Mouse (Mus musculus): Measurements from ENCODE around the gene P2rx1.

The P2rx1 gene

DNA sequence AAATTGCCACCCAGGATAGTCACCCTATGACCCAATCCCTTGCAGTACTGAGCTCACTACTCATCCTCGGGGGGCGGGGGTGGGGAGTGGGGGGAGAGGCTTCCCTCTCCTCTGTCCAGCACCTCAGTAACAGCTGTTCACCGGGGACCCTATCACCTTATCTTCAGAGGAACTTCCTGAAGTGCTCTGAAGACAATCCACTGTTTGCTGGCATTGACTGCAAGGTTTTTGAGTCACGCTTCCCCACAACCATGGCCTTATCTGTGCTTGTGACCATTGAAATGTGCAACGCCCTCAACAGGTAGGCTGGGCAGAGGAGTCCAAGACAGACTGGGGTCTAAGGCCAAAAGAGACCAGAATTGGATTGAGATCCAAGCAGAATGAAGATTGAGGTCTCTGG is 11.1 kb upstream of the P2rx1 start:
- DNase-seq (ENCODE audit: low read depth, low spot score), result no peak

DNA sequence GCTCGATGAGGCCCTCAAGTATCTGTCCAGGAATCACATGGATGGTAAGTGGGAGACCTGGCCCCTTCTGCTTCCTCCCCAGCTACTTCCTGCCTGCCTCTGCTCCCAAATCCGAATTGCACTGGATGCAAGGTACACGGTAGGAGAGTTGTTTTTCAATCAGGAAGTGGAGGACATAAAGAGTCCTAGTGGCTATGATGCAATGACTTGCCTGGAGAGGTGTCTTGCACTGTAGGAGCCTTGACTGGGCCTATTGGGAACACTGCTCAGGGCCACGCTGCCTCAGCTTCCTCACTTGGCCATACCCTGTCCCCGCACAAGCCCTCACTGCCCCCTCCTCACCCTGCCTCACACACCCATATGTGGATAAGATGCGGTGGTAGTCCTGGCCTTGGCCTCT is 9.9 kb upstream of the P2rx1 start:
- no peak for DNase-seq (ENCODE audit: low read depth, low spot score)

DNA sequence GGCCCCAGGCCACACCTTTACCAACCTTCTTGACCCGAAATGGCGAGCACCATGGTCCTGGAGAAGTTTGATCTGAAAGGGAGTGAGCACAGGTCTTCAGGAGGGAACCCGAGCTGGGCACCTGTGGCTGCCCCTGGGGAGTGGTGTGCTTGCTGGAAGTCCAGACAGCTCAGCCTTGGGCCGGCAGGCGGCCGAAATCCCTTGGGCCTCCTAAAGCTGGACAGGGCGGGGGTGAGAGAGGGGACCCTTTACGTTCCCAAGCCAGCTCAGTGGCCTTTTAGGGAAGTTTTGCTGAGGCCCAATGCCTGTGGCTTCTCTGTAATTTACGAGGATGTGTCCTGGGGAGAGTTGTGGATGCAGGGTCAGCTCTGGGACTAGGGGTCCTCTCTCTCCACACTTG is 8.2 kb upstream of the P2rx1 start:
- DNase-seq (ENCODE audit: low read depth, low spot score), result no peak

DNA sequence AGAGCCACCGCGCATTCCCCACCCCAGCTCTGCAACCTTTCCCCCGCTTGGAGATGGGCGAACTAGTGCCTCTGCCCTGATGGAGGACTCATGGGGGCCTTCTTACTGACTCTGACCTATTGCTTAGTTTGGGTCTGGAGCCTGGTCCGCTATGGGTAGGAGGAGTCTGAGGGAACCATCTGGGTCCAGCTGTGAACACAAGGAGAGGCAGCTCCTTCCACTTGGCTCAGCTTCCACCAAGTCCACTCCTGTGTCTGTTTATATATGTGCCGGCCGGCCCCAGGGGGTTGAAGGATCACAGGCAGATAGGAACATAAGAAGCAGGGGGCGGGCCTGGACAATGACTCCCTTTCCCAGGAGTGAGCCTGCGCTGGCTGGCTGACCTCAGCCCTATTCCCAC is 6.9 kb upstream of the P2rx1 start:
- no peak for DNase-seq (ENCODE audit: low read depth, low spot score)

DNA sequence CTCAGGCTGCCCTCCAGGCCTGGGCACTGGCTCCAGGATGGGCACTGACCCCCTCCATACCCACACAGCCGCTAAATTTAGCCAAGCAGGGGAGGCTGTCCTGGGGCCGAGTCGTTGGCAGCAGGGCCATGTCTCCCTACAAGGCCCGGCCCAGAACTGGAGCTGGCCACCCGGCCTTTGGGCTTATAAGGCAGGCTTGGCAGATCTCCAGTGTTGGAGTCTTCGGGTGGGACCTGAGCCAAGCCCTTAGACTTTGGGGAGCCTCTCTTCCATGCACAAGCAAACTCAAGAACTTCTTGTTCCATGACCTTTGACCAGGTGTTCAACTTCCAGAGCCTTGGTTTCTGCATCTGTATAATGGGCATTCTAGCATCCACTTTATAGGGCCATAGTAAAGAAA is 2.6 kb upstream of the P2rx1 start:
- no peak for DNase-seq (ENCODE audit: low read depth, low spot score)

DNA sequence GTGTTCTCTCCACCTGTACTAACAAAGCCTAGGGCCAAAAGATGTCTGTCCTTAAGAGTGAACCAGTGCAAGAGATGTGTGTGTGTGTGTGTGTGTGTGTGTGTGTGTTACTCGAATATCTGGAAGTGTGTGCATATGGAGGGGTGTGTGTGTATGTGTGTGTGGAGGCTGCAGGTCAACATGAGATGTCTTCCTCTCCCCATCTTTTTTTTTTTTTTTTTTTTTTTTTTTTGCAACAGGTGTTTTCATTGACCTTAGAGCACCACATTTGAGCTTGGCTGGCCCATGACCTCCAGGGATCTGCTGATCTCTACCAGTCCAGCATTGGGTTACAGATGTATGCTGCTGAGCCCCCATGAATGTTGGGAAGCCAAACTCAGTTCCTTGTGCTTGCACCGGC is 2.1 kb upstream of the P2rx1 start:
- no peak for DNase-seq (ENCODE audit: low read depth, low spot score)

DNA sequence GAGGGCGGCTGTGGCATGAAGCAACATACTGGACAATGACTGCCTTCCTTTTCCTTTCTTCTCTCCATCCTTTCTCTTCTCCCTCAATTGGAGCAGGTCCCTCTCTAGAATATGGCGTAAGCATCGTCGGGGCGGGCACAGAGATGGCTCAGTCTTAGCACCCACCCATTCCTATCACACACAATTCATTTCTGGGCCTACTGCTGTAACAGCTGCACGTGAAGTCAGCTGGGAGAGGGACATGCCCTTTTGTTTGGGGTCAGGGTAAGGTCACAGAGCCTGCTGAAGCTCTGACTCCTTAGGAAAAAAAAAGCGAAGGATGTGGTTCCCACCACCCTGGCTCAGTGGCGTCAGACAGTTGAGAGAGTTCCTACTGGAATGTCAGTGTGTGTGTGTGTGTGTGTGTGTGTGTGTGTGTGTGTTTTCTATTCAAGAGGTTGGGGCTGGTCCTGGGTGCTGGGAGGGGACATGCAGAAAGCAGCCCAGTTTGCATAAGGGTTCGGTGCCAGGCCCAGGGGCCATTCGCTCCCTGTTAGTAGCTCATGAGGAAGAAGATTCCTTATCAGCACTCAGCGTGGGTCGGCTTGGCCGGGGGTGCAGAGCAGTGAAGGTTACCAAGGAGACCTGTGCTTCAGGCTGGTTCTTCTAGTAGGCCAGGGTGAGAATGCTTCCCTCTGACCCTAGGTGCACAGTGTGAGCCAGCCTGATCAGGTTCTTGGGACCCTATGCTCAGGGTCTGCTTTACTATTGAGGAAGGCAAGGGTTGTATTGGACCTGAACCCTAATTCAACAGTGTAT is 1.2 kb upstream of the P2rx1 start:
- no peak for DNase-seq (ENCODE audit: low read depth, low spot score)

DNA sequence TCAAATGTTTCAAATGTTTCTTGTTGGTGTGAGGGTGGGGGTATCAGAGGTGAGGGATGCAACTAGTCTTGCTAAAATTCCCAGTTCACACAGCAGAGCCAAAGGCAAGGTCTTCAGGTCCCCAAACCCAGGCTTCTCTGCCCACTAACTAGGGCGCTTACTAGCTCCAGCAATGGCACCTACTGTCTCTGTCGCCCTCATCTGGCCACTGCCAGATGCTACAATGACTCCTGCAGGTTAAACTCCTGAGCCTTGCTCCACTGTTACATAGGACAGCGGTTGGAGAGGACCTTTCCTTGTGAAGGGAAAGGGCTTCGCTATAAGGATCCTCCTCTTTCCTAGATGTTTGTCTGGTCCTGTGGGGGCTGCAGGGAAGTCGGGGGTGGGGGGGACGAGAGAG is 2.1 kb downstream of the P2rx1 start:
- peak; percentile 62 for DNase-seq (ENCODE audit: low read depth, low spot score)

DNA sequence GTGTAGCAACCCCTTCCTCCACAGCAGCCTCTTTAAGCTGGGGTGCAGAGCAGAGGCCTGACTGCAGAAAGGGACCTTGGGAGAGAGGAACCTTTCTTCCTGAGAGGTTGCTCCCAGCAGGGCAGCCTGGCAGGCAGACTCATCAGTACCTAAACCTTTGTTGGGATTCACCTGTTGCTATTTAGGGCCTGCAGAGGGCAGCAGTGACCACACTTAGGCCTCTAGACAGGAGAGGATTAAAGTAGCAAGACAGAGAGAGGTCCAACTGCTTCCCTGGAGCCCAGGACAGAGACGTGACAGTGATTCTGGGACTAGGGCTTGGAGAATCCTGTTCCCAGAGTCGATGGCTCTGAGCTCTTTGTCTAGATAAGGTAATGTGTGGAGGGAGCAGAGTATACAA is 7.5 kb downstream of the P2rx1 start:
- peak; percentile 66 for DNase-seq (ENCODE audit: low read depth, low spot score)

DNA sequence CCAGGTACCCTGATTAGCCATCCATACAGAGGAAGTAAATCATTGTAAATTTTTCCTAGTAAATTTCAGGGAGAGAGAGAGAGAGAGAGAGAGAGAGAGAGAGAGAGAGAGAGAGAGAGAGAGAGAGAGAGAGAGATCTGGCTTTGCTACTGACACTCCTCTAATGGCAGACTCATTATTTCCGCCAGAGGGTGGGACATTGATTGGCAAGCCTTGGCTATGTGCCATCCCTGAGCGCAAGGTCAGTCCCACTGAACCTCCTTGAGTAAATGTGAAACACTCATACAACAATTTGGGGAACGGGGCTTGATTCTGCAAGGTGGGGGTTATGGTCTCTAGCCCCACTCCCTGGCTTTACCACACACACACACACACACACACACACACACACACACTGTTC is 8.2 kb downstream of the P2rx1 start:
- DNase-seq (ENCODE audit: low read depth, low spot score), result no peak

DNA sequence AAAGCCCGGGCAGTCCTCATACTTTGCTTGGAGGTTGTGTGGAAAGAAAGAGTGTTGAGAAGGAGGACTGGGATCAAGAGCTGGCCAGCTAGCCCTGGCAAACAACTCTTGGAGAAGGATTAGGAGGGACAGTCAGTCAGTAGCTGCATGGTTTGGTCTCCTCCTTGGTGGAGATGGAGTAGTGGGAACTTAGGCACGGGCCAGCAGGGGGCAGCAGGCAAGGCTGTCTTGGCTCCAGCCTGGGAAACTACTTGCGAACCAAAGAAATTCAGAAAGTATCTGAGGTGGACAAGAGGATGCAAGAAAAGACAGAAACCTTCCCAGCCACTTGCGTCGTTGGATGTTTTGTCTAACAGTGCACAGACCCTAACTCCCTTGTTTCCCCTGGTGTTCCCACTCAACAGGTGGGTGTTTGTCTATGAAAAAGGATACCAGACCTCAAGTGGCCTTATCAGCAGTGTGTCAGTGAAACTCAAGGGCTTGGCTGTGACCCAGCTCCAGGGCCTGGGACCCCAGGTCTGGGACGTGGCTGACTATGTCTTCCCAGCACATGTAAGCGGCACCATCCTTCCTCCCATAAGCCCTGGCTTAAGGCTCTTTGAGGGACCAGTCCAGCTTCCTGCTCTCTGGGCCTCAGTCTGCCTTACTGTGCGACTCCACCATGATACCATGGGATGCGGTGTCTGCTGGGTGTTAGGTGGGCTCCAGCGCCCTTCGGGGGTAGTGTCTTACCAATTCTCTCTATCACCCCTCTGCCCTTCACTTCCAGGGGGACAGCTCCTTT is 9.0 kb downstream of the P2rx1 start:
- no peak for DNase-seq (ENCODE audit: low read depth, low spot score)

DNA sequence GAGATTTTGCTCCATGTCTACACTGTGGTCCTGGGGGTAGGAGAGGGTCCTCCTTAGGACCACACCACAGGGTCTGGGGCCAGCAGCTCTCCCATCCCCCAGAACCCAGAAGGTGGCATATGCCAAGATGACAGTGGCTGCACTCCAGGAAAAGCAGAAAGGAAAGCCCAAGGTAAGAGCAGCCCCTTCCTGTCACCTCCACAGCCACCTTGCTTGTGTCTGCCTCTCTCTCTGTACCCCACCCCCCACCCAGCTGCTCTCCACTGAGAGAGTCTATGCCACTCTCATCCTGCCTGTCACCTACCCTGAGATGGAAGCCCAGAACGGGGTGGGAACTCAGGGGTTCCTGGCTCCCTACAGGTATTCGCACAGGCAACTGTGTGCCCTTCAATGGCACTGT is 9.9 kb downstream of the P2rx1 start:
- DNase-seq (ENCODE audit: low read depth, low spot score), result no peak

DNA sequence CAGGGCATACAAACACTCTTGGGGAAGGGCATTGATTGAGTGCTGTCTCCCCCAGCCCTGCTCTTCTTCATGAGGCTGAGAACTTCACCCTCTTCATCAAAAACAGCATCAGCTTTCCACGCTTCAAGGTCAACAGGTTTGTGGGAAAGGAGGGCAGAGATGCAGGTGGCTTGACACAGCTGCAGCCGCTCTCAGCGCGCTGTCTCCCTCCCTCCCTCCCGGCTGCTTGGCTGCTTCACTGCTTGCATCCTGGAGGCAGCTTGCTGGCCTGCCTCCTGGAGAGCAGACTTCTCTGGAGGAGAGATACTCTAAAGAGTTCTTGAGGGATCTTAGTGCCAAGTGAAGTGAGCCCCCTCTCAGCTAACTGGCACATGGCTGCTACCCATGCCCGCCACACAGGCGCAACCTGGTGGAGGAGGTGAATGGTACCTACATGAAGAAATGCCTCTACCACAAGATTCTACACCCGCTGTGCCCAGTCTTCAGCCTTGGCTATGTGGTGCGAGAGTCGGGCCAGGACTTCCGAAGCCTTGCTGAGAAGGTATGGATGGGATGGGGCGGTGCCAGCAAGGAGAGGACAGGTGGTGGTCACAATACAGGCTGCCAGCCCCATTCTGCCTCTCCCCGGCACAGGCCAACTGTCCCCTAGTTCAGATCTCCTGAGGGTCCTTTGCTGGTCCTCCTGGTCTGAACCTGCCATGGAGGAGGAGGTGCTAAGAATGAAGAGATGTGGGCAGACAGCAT is 10.8 kb downstream of the P2rx1 start:
- no peak for DNase-seq (ENCODE audit: low read depth, low spot score)

DNA sequence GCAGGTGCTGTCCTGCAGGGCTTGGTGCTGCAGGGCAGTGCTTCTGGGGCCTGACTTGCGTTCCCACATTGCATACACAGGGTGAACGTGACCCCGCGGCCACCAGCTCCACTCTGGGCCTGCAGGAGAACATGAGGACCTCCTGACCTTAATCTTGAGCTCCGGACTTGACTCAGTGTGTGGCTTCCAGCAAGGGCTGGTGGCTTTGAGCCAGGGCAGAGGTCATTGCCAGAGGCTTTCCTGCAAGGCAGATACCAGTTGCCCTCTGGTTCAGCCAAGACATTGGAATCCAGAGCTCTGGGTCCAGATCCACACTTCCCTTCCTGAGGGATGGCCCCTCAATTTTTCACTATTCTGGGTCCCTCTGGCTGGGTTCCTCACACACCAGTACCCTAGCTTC is 15.1 kb downstream of the P2rx1 start:
- no peak for DNase-seq (ENCODE audit: low read depth, low spot score)

DNA sequence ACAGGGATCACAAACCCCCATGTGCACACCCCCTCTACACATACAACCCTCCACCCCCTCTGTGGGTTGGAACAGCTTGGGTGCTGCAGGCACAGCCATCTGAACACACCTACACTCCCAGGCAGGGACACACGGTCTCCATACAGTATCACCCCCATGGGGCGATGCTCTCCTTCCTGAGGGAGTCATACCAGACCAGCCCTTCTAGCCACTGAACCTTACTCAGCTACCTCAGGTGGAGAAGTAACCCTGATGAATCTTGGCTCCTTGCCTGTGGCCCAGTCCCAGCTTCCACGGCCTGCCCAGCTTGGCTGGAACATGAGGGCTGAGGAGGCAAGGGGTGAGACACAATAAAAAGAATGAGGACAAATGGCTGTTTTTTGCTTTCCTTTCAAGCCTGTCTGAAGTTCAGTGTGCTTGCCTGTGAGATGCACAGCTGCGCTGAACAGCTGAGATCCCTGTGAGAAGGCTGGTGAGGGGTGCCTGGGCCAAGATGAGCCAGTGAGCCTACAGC is 16.0 kb downstream of the P2rx1 start:
- DNase-seq (ENCODE audit: low read depth, low spot score), result no peak

DNA sequence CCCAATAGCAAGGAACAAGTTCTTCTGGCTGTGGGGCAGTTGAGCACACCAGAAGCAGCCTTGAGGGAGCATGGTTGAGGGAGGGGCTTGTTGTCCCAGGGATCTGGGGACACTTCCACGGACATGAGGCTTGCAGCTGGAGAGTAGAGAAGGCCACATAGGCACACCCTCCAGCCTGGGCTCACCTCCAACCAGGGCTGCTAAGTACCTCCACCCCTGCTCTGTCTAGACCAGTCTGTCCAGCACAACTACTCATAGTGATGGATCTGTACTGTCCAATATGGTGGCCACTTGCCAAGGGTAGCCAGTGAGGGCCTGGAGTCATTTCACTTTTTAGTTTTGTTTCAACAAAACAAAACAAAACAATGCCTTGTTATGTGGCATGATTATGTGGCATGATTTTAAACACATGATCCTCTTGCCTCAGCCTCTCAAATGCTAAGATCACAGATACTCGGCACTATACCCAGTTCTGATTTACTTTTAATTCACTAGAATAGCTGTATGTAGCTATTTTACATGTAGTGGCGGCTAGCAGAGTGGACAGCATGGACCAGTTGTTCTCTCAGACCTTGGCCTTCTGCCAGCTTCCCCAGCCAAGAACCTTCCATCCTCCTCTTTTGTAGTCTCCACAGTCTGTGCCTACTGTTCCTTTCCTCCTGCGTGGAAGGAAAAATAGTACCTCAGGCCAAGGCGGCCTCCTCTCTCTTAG is 16.6 kb downstream of the P2rx1 start:
- DNase-seq (ENCODE audit: low read depth, low spot score), result peak; percentile 78

DNA sequence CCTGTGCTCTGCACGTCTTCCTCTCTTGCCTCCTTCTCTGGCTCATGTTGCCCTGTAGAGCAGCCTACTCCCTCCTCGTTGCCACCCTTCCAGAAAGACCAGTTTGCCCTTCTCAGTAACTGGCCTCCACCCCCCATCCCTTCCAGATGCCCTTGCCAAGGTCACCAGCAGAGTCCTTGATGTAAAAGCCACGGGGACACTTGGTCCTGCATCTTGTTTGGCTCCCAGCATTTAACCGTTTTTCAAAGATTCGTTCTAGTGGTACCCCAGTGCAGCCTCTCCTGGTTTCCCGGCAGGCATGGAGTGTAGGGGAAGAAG is 17.2 kb downstream of the P2rx1 start:
- DNase-seq (ENCODE audit: low read depth, low spot score), result no peak

DNA sequence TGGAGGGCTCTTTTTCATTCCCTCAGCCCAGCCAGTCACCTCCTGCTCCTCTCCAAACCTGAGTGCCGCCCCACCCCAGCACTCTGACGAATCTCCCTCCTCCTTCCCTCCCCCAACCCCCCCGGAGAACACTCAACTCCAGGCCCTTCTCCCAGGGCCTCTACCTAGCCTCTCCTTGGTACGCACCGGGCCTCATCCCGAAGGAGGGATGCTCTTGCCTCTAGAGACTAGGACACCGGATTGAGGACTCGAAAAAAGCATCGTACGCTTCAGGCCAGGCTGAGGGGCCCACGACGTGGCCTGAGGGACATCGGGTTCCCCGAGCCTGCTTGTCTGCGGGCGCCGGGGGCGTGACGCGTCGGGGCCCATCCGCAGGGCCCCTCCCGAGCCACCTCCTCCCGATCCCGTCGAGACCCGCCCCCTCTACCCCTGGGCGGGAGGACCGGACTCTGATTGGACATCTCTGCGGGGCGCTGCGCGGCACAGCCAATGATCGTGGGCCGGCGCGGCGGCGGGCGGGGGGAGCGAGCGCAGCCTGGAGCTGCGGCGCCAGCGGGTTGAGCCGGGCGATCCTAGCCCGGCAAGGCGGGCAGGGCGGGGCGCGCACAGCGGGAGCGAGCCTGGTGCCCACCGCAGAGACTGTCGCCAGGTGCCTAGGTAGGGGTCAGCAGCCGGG is 19.7 kb downstream of the P2rx1 start, which contains the start of gene Camkk1:
Gene Camkk1 (plus strand): TSS at position 538 of the 676 bp plus-strand sequence.
- DNase-seq (ENCODE audit: low read depth, low spot score), result peak; percentile 84

DNA sequence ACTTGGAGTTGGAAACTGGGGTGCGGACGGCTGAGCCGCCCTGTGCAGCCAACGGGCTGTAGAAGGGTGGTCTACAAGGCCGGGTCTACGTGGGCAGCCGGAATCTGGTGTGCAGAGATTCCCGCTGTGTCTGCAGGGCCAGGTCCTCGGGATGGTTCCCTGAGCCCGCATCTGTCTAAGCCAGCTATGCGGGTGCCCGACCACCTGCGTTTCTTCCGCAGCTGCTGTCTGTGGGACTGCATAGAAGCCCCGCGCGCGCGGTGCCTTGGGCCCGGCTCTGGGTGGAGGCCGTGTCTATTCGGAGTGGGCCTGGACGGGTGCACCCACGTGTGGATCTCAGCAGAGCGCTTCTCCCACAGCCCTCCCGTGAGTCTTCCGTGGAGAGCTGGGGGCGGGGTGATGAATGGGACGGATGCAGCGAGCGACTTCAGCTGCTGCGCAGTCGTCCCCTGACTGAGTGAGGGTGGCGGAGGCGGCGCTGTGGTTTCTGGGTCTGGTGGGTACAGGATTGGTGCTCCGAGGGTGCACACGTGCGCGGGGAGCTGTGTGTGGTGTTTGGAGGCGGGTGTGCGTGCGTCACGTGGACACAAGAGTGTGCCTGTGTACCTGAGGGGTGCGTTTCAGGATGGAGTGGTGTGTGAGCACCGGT is 20.4 kb downstream of the P2rx1 start:
- no peak for DNase-seq (ENCODE audit: low read depth, low spot score)

DNA sequence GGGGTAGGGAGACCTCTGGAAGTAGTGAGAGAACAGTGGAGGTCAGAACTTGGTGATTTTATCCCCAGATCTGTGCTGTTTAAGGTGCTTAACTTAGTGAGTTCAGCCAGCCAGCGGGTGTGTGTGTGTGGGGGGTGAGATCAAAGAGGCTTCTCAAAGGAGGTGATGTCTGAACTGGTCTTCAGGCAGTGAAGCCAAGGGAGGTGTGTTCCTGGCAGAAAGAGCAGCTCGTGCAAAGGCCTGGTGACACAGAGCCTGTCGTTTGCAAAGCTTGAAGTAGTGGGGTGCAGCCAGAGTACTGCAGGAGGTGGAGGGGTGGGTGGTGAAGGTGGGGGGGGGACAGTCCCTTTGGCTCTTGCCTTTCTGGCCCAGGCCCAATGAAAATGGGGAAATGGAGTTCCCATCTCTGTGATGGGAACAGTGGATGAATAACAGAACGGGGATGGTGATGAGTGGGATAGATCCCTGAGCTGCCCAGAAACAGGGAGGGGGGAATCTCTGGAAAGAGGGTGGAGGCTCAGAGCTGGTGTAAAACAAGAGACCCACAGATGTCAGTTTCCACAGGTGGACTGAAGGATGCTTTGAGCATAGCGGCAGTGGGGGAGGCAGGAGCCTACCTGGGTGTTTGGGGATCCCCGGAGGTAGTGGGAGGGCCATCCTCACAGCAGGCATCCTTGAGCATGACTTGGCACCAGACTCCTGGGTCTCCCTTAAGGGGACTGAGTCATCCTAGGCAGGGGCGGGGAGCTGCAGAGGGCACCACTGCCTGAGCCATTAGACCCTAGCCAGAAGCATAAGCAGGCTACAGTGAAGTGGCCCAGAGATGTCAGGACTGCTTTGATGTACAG is 22.3 kb downstream of the P2rx1 start:
- DNase-seq (ENCODE audit: low read depth, low spot score), result no peak
